Mouse (Mus musculus) cortical plate, adult 2 months (tissue): Measurements from ENCODE around the gene Gnb1l. TPM values are rescaled to one million over a fixed set of nuclear protein-coding genes. Genes with fewer than 3 reads are reported as not detected.

Experiments used
- H3K27ac ChIP-seq: fragments of 200-500 bp; 2 replicates; pipeline ENCODE4 v1.5.1; 2012; ENCODE audit warnings: low read length, control low read depth, inconsistent platforms; ENCODE audit not compliant: insufficient read depth
- H3K4me1 ChIP-seq: fragments of 200-500 bp; 2 replicates; pipeline ENCODE4 v1.6.1; 2011; ENCODE audit warnings: low read length; ENCODE audit not compliant: control insufficient read depth, insufficient read depth
- H3K4me3 ChIP-seq: fragments of 200-500 bp; 2 replicates; pipeline ENCODE4 v1.5.1; 2011; ENCODE audit warnings: mild to moderate bottlenecking, low read length, control low read depth; ENCODE audit not compliant: insufficient read depth
- CTCF ChIP-seq: fragments of 200-500 bp; IDR thresholded peaks from 2 replicates; pipeline ENCODE4 v1.5.1; 2011; ENCODE audit warnings: mild to moderate bottlenecking, control low read depth, low read length; ENCODE audit not compliant: insufficient read depth; ENCODE audit errors: extremely low read depth
- POLR2A ChIP-seq: fragments of 200-500 bp; IDR thresholded peaks from 2 replicates; pipeline ENCODE4 v1.6.1; 2011; ENCODE audit warnings: mild to moderate bottlenecking, low read length, control low read depth; ENCODE audit not compliant: insufficient read depth; ENCODE audit errors: extremely low read depth
- polyA plus RNA-seq: library from polyadenylated mRNA; depleted of rRNA; stranded (reverse); fragments of >200 nt; gene quantifications from 2 replicates; pipeline ENCODE4 v1.2.3, GENCODE M21; 2012

The Gnb1l gene
- polyA plus RNA-seq, 1 experiment = 7.8 TPM

DNA sequence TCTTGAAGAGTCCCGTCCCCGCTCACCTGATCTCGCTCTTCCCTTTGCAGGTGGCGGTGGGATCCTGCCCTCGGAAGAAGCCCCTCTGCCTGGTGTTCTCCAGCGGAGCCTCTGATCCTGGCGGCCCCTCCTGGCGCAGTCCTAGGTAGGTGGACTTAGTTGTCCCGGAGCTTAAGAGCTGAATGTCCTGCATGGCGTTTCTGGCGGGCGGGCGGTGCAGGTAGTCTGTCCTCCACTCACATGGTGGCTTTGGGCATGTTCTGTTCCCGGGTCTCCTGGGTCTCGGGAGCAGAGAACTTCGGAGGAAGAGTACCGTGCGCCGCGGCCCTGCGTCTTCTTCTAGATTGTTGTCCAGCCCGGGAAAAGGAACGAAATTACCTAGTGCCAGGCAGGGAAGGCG lies 483 bp downstream of the Gnb1l start:
- H3K4me3 ChIP-seq = peak overlapping the region; percentile 84
- peaks cover 2% of the 10 kb centered on the region; the same call in 1 of the 2 replicates for H3K4me1 ChIP-seq
- no peak overlapping the region for H3K27ac ChIP-seq
- TF ChIP-seq CTCF (no peak), POLR2A (no peak)

GRCm38 (mm10) chr16:18501531-18501930 lies 3.0 kb downstream of the Gnb1l start:
- no peak overlapping the region for H3K4me3 ChIP-seq
- no peak overlapping the region for H3K27ac ChIP-seq
- H3K4me1 ChIP-seq = peaks cover 2% of the 10 kb centered on the region; the same call in 1 of the 2 replicates
- TF ChIP-seq POLR2A (no peak), CTCF (no peak)

DNA sequence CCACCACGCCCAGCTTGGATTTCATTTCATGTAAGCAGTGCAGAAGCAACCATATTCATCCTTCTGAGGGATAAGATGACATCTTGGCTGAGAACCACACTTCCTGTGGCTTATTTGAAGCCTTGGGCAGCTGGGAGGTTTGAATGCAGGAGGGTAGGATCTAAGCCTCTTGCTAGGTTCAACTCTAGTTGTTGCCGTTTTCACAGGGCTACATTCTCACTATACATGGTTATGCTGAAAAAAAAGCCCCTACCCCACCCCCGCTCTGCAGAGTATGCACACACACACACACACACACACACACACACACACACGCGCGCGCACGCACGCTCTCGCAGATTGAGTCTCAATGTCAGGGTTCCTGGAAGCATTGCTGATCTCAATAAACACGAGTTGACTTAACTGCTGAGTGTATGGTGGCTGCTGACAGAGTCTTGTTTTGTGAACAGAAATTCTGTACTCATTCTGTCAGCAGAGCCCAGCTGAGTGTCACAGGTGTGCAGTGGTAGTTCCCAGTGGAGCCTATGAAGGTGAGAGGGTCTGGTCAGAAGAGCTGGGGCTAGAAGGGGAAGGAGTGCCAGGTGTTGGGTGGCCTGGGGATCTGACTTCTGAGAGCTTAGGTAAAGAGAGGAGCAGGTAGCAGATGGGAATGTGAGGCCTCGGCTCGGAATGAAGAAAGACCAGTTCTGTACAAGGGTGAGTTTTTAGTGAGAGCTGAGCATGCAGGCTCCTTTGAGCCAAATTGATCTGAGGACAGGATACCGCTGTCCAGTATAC lies 5.2 kb downstream of the Gnb1l start:
- Histone ChIP-seq H3K27ac (no peak overlapping the region), H3K4me1 (no peaks in the 10 kb centered on the region), H3K4me3 (no peak overlapping the region)
- TF ChIP-seq CTCF = no peak
- no peak for TF ChIP-seq POLR2A

GRCm38 (mm10) chr16:18506524-18507199 lies 8.1 kb downstream of the Gnb1l start:
- no peak for TF ChIP-seq POLR2A
- no peak for TF ChIP-seq CTCF
- Histone ChIP-seq H3K4me3 (no peak overlapping the region), H3K4me1 (no peaks in the 10 kb centered on the region), H3K27ac (no peak overlapping the region)

DNA sequence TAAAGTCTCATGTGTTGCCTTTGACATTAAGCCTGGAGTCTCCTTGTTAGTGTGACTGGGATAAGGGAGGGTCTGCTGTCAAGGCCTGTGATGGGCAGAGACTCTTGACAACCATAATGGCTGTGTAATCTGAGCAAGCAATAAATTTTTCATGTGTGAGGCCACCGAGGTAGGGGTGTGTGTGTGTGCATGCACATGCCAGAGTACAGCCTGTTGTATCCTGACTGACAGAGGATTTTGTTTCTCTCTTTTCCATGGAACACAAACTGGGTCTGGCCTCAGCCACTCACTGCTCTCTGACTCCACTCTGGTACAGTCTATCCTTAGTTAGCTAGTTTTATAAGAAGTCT lies 8.7 kb downstream of the Gnb1l start:
- H3K4me1 ChIP-seq = no peaks in the 10 kb centered on the region
- H3K4me3 ChIP-seq = no peak overlapping the region
- H3K27ac ChIP-seq = no peak overlapping the region
- no peak for TF ChIP-seq CTCF

DNA sequence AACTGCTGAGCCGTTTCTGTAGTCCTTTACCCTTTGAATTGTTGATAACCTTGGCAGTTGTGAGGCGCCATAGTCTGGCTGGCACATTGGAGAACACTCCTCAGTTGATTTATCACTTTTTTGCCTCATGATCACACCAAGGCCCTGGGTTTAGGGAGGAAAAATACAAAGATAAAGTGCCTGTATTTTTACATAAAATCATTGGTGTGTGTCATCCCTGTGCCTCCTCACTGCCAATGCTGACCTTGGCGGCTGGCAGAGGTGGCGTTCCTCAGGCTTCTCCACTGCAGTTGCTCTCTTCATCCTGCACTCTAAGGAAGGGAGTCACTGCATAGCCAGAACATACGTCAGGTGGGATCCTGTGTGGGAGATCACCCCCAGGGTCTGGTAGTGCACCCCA lies 13.2 kb downstream of the Gnb1l start:
- TF ChIP-seq CTCF = no peak
- TF ChIP-seq POLR2A = no peak
- H3K4me1 ChIP-seq = no peaks in the 10 kb centered on the region
- H3K27ac ChIP-seq = no peak overlapping the region
- no peak overlapping the region for H3K4me3 ChIP-seq

DNA sequence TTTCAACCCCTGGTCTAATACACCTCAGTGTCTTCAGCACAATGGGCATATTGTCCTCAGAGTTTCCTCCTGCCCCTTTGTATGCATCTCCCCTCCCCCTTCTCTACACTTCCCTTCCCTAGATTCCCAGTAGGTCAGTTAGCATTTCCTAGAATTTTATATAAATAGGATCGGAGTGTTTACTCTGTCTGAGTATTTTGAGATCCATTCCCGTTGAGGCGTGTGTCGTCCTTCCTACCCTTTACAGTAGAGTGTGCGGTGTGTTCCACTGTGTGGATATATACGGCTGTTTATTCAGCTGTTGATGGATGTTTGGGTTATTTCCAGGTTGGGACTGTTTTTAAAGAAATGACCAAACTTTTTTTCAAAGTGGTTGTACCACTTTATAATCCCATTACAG lies 15.0 kb downstream of the Gnb1l start:
- H3K27ac ChIP-seq = no peak overlapping the region
- no peak overlapping the region for H3K4me3 ChIP-seq
- H3K4me1 ChIP-seq = no peaks in the 10 kb centered on the region
- no peak for TF ChIP-seq POLR2A
- no peak for TF ChIP-seq CTCF

- H3K27ac ChIP-seq = no peak overlapping the region
- no peaks in the 10 kb centered on the region for H3K4me1 ChIP-seq
- no peak for TF ChIP-seq POLR2A
- peak; percentile 27; the same call in 1 of the 2 replicates for TF ChIP-seq CTCF
- H3K4me3 ChIP-seq = no peak overlapping the region
Measured at GRCm38 (mm10) chr16:18518091-18518490, 19.6 kb downstream of the Gnb1l start.

DNA sequence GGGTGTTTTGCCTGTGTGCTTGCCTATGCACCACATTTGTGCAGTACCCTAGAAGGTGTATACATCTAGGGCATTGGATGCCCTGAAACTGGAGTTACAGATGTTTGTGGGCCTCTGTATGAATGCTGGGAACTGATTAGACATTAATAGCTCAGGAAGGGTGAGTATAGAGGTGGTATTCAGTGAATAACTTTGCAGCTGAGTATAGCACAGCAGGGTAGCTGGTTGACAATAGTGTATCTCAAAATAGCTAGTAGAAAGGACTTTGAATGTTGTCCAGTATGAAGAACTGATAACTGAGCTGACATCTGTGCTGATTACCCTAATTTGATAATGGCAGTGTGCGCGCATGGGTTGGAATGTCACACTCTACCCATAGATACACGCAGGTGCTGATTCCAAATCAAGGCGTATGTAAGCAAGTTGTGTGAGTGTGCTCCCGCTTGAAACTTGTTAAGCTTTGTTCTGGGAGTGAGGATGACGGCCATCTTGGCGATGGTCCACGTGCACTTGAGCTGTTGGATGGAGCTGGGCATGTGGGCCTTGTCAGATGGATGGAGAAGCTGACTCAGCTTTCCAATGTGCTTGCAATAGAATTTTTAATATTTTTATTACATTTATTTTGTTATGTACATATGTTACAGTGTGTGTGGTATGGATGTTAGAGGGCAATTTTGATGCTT lies 25.2 kb downstream of the Gnb1l start:
- Histone ChIP-seq H3K27ac (no peak overlapping the region), H3K4me3 (no peak overlapping the region), H3K4me1 (no peaks in the 10 kb centered on the region)
- no peak for TF ChIP-seq CTCF
- no peak for TF ChIP-seq POLR2A
